Mouse (Mus musculus): ENCODE measurements at regions not wholly inside any gene's neighbourhood (a gene's known extent, or its start where the extent isn't known, plus 50 kb on each side); places are given as distances from the start of the nearest gene placed in this dataset.

- TF ChIP-seq CTCF (IDR thresholded peaks at IDR 0.05) = no peak
- no peak for TF ChIP-seq POLR2A (IDR thresholded peaks at IDR 0.05; ENCODE audit: insufficient read depth, low read depth, low read length)
- no peak for TF ChIP-seq EP300 (IDR thresholded peaks at IDR 0.05; ENCODE audit: insufficient read depth, low read depth, low read length)
These were observed 62.2 kb downstream of the 4930426L09Rik start for GRCm38 (mm10) chr2:19060218-19060915.

All from heart, adult 2 months (tissue).